Mouse (Mus musculus): ENCODE results near the gene Ly6g6f. TPM values are rescaled to one million over a fixed set of nuclear protein-coding genes. Genes with fewer than 3 reads are reported as not detected.
A peak's percentile ranks its signal among the peaks of the same experiment; 100 is the strongest.

Ly6g6f gene
- total RNA-seq, 2 experiments from 2014 or later, result 0.29 TPM; not detected in 1

DNA sequence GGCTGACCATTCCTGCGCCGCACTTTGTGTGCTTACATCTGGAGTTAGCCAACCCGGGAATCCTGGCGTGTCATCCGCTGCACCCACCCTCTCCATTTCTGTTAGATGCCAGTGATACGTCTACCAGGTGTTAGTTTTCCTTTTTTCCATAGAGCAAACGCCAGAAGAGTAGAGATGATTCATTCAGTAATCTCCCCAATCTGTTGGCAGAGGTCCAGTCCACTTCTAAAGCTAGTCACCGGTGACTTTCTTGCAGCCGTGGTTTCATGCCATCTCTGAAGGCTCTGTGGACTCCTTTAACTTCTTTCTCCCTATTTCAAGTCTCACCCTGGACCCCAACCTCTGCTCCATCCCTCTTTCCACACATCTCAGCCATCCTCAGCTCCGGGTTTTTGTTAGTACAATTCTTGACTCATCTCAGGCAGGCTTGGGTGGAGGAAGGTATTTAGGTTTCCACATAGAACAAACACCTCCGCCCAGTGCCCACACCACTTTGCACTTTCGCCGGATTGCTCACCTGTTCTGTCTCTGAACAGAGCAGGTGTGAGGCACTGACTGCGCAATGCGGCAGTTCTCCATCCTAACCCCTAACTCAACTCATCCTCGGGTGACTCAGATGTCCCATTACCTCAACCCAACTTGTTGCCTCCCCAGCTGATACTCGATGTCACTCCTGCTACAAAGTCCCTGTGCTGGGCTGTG, 17.0 kb downstream of the Ly6g6f start:
- no peak for DNase-seq (ENCODE audit: extremely low spot score in 1 of 2, low spot score in 2 of 2)
- no peak overlapping the region for H3K27ac ChIP-seq
- intact Hi-C loops (cut with DNase I), result no loop called here
- H3K4me3 ChIP-seq, result no peak overlapping the region
- no peak for TF ChIP-seq CTCF (IDR thresholded peaks at IDR 0.05)

DNA sequence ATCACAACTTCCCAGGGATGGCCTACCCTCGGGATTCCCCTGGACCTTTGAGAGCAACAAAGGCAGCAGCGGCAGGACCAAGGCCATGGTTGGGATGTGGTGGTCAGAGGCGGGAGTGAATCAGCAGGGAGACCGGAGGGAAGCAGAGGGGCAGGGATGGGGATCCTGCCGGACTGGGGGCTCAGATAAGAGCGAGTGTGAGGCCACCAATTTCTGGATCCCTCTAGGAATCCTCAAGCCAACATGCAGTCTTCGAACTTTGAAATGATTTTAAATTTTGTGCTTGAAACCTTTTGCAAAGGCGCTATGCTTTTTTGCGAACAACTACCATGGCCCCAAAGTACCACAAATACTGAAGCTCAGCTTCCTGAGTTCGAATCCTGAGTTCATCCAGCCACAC, 19.3 kb downstream of the Ly6g6f start, which contains the start of gene Mpig6b:
Gene Mpig6b, minus strand, starts transcription at position 101 of the 400 bp plus-strand sequence.
- H3K4me3 ChIP-seq, result no peak within 1 kb of the TSS

DNA sequence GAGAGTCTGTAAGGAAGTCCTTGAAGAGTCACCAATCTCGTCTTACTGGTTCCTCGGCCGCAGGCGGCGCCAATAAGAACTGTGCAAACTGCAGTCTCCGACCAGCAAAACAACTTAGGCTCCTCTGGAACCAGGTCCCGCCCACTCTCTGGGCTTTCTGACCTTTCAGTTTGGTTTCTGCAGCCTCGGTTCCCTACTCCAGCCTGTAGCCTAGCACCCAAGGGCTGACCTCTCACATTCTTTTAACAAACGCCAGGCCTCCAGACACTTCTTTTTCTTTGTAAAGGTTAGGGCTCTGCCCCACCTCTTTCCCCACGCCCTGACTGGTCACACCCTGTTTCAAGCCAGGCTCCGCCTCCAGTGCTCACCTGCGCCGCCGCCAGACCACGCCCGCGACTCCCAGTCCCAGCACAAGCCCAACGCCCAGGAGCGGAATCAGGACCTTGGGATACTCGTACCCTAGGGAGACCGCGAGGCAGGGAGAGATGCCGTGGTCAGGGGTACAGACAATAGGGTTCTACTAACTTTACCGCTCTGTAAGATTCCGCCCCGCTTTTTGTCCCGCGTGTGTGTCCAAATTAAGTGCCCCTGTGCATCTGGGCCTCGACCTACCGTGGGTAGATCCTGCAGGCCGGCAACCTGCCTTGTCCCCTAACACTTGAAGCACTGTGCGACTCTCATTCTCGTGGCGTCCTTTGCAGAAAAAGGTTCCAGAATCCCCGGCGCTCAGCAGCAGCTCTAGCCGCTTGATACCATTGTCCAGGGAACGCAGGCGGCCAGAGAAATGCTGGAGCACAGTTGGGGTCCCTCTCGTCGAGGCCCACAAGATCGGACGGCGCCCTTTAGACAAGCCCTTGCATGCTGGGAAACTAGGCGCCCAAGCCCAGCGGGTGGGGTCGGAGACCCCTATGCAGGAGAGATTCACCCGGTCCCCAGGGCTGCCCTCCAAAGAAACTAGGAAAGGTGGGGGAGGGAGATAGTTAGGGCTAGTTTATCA, 20.2 kb downstream of the Ly6g6f start, which contains the start of gene Ly6g6c:
Gene Ly6g6c, plus strand, starts transcription at position 438 of the 997 bp plus-strand sequence.
- H3K27ac ChIP-seq, result no peak within 1 kb of the TSS
- no peak for DNase-seq (ENCODE audit: extremely low spot score in 1 of 2, low spot score in 2 of 2)
- intact Hi-C loops (cut with DNase I), result no loop called here
- H3K4me3 ChIP-seq, result no peak within 1 kb of the TSS
- no peak for TF ChIP-seq CTCF (IDR thresholded peaks at IDR 0.05)

More for the DNA sequence above, 19.3 kb downstream of the Ly6g6f start, which contains the start of gene Mpig6b:
- TF ChIP-seq CTCF (IDR thresholded peaks at IDR 0.05), result no peak
- intact Hi-C loops (cut with DNase I), result no loop called here
- DNase-seq (ENCODE audit: extremely low spot score in 1 of 2, low spot score in 2 of 2), result no peak
- H3K27ac ChIP-seq, result no peak within 1 kb of the TSS

DNA sequence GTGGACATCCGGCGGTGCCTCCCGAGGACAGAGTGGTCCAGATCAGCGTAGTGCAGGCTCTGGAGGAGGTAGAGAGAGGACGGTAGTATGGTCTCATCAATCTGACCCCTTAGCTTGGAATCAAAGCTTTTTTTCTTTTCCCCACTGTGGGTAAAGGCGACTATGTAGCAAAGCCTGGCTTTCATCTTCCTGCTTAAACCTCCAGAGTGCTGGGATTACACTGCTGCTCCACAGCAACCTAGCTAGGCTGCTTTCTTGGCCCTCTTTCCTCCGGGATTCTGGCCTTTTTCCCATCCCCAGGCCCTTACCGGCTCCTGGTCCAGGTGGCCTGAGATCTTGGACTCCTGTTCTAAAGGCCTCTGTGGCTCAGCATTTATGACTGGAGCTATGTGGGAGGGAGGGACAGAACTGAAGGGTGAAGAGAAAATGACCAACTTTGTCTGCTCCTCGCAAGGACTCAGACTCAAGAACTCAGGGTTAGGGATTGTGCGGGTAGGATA, 21.0 kb downstream of the Ly6g6f start:
- no peak overlapping the region for H3K4me3 ChIP-seq
- TF ChIP-seq CTCF (IDR thresholded peaks at IDR 0.05), result no peak
- DNase-seq (ENCODE audit: extremely low spot score in 1 of 2, low spot score in 2 of 2), result no peak
- intact Hi-C loops (cut with DNase I), result no loop called here
- H3K27ac ChIP-seq, result no peak overlapping the region

DNA sequence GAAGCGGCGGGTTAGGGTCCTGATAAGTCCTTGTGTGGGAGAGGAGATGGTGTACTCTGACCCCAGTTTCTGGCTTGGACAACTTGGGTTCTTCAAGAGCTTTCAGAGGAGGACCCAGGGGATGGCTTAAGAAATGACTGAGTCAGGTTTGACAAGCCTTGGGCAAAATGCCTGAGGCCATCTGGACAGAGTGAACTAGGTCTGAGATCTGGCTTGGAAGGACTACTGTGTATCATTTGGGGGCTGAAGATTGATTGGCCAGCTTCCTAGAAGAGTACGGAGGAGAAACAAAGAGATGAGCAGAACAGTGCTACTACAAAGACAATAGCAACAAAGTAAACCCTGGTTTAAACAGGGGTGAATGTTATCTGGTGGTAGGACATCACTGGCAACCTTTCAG, 21.9 kb downstream of the Ly6g6f start:
- DNase-seq (ENCODE audit: extremely low spot score in 1 of 2, low spot score in 2 of 2), result no peak
- Histone ChIP-seq H3K4me3 (no peak overlapping the region), H3K27ac (no peak overlapping the region)
- no peak for TF ChIP-seq CTCF (IDR thresholded peaks at IDR 0.05)
- intact Hi-C loops (cut with DNase I), result no loop called here

DNA sequence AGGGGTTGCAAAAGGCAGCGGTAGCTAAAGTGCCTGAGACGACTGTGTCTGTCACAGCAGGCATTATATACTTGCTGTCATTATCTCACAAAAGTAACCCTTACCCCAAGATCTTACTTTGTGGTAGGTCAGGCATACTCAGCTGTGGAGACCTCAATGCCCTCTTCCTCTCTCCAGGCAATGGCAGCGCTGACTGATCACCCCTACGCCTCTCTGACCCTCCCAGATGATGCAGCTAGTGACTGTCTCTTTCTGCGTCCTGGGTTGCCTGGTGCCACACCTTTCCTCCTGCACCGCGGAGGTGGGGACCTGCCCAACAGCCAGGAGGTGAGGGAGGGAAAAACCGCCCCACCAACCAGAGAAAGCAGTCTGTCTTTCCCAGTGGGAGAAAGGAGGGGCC, 24.1 kb downstream of the Ly6g6f start:
- intact Hi-C loops (cut with DNase I), result no loop called here

DNA sequence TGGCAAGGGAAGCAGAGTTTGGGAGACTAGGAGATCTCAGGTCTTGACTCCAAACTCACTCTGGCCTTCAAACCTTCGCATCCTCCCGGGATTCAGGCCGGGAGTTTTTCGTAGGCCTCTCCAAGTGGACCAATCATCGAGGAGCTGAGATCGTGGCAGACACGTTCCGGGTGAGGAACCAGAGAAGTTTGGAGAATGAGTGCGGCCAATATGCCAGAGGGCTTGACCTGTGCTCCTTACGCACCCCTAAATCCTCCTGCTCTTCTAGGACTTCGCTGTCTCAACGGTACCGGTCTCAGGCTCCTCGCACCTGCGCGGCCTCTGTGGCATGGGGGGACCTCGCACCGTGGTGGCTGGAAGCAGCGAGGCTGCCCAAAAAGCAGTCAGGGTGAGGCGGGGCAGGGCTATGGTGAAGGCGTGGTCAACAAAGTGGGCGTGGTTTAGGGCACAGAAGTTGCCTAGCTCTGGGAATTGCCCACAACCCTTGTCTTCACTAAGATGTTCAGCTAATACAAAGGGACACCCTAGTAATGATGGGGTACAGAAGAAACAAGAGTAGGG, 24.6 kb downstream of the Ly6g6f start:
- Histone ChIP-seq H3K4me3 (no peak overlapping the region), H3K27ac (no peak overlapping the region)
- intact Hi-C loops (cut with DNase I), result no loop called here
- no peak for DNase-seq (ENCODE audit: extremely low spot score in 1 of 2, low spot score in 2 of 2)
- no peak for TF ChIP-seq CTCF (IDR thresholded peaks at IDR 0.05)

More for the DNA sequence above, 24.1 kb downstream of the Ly6g6f start:
- H3K4me3 ChIP-seq, result no peak overlapping the region
- DNase-seq (ENCODE audit: extremely low spot score in 1 of 2, low spot score in 2 of 2), result no peak
- H3K27ac ChIP-seq, result no peak overlapping the region
- no peak for TF ChIP-seq CTCF (IDR thresholded peaks at IDR 0.05)

DNA sequence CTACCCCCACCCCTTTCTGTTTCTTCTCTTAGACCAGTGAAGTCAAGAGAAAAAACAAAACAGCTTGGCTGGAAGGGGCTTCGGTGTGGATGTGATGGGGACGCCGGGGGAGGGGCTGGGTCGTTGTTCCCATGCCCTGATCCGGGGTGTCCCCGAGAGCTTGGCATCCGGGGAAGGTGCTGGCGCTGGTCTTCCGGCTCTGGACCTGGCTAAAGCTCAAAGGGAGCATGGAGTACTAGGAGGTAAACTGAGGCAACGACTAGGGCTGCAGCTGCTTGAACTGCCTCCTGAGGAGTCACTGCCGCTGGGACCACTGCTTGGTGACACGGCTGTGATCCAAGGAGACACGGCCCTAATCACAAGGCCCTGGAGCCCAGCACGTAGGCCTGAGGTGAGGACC, 25.3 kb downstream of the Ly6g6f start:
- TF ChIP-seq CTCF (IDR thresholded peaks at IDR 0.05), result no peak
- Histone ChIP-seq H3K27ac (no peak overlapping the region), H3K4me3 (peak overlapping the region; percentile 65)
- no peak for DNase-seq (ENCODE audit: extremely low spot score in 1 of 2, low spot score in 2 of 2)
- intact Hi-C loops (cut with DNase I), result no loop called here

DNA sequence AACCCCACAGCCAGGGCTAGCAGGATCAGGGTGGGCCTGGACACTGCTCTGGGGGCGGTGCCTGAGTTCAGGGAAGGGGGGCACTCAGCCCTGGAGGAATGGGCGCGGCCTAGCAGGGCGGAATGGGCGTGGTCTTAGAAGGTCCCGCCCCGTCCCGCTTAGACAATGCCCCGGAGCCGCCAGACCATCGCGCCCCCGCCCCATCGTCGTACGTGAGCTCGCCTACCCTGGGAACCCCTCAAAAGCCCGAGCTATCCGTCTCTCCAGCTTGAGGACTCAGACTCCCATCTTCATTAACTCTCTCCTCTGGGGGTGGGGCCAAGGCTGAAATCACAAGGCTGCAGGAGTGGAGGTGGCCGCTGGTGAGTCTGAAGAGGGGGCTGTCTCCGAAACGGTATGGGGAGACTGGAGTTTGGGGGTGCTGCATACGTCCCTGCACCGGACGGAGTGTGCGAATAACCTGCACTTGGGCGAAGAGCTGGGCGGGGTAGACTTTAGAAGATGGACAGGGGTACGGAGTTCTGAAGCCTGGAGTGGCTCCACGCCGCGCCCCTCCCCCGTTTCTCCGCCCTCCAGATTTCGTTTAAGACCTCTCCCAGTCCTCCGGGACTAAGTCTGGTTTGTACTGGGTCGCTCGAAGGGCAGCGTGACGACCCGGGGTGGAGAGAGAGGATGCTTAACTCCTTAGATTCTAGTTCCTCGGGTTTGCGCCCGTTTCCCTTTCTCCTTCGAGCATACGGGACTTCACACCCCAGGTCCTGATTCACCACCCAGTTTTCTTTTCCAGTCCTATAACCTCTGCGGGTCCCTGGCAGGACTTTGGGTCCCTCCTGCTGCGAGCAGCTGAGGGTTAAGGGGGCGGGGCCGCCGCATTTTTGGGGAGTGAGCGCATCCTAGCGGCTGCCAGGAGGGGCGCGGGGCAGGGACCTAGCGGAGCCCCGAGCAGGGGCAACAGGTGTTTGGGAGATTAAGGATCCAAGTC, 26.2 kb downstream of the Ly6g6f start, which contains the start of gene Ddah2:
Gene Ddah2, plus strand, starts transcription at position 125 of the 982 bp plus-strand sequence.
- peak; percentile 70 for TF ChIP-seq CTCF (IDR thresholded peaks at IDR 0.05)
- intact Hi-C loops (cut with DNase I), result loop anchor here (1.0 kb wide), 1 partner anchor 38 kb away; no protein-coding TSS in a partner anchor
- DNase-seq (ENCODE audit: extremely low spot score in 1 of 2, low spot score in 2 of 2), result peak; percentile 69
- H3K4me3 ChIP-seq, result peak within 1 kb of the TSS; percentile 65
- peak within 1 kb of the TSS; percentile 71 for H3K27ac ChIP-seq

DNA sequence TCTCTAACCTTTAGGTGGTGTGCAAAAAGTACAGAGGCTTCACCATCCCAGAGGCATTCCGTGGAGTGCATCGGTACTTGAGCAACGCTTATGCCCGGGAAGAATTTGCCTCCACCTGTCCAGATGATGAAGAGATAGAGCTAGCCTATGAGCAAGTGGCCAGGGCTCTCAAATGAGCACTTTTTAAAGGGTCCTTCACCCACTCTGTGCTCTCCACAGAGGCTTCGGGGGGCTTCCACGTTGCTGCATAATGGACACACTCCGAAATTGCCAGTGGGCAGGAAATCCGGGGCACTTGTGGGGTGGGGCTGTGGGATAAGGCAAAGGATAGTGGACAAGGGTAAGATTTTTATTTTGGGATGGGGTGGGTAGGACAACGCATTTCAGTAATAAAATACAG, 27.1 kb downstream of the Ly6g6f start:
- intact Hi-C loops (cut with DNase I), result no loop called here
- TF ChIP-seq CTCF (IDR thresholded peaks at IDR 0.05), result no peak
- no peak overlapping the region for H3K4me3 ChIP-seq
- H3K27ac ChIP-seq, result no peak overlapping the region
- DNase-seq (ENCODE audit: extremely low spot score in 1 of 2, low spot score in 2 of 2), result no peak
